Mouse (Mus musculus) thymus, postnatal 0 days (tissue): Measurements from ENCODE around the gene Gbp5. TPM values are rescaled to one million over a fixed set of nuclear protein-coding genes. Genes with fewer than 3 reads are reported as not detected.

Source experiments
- DNase-seq: peaks from one replicate; pipeline ENCODE4 v3.0.0-alpha.2; 2015; ENCODE audit warnings: low spot score
- polyA plus RNA-seq: library from polyadenylated mRNA; unstranded; fragments of >200 nt; fragmentation: Nextera tagmentation; extraction: Ambion mirVana; gene quantifications from 2 replicates; pipeline ENCODE4 v1.2.1, GENCODE M21; 2015

Gbp5 gene
- polyA plus RNA-seq: 0.99 and 1.2 TPM in 2 replicates

- DNase-seq: peak; percentile 64
These were observed at the start of gene Gbp5 for GRCm38 (mm10) chr3:142493536-142494061. Gbp5 (plus strand) TSS chr3:142493978.

- no peak for DNase-seq
These were observed 39.6 kb upstream of the Gbp5 start for GRCm38 (mm10) chr3:142454198-142454597.

GRCm38 (mm10) chr3:142459241-142459640, 34.5 kb upstream of the Gbp5 start:
- no peak for DNase-seq

GRCm38 (mm10) chr3:142462764-142463751, 30.7 kb upstream of the Gbp5 start:
- no peak for DNase-seq

- DNase-seq: peak; percentile 61
These were observed 19.3 kb upstream of the Gbp5 start for GRCm38 (mm10) chr3:142474349-142474983.

GRCm38 (mm10) chr3:142475913-142476312, 17.9 kb upstream of the Gbp5 start:
- peak; percentile 59 for DNase-seq

- no peak for DNase-seq
These were observed 15.9 kb upstream of the Gbp5 start for GRCm38 (mm10) chr3:142477866-142478265.

GRCm38 (mm10) chr3:142478360-142478759, 15.4 kb upstream of the Gbp5 start:
- DNase-seq: no peak

- DNase-seq: peak; percentile 75
These were observed 3.3 kb upstream of the Gbp5 start for GRCm38 (mm10) chr3:142490465-142490864.

GRCm38 (mm10) chr3:142495146-142495655, 1.4 kb downstream of the Gbp5 start:
- DNase-seq: no peak

- DNase-seq: peak; percentile 36
These were observed 2.6 kb downstream of the Gbp5 start for GRCm38 (mm10) chr3:142496113-142497101.

GRCm38 (mm10) chr3:142497123-142497841, 3.5 kb downstream of the Gbp5 start:
- DNase-seq: peak; percentile 46

GRCm38 (mm10) chr3:142498941-142499340, 5.2 kb downstream of the Gbp5 start:
- DNase-seq: no peak

- DNase-seq: no peak
These were observed 34.3 kb downstream of the Gbp5 start for GRCm38 (mm10) chr3:142528116-142528515.

- DNase-seq: no peak
These were observed 35.8 kb downstream of the Gbp5 start for GRCm38 (mm10) chr3:142529597-142529996.

- DNase-seq: peak; percentile 79
These were observed 36.5 kb downstream of the Gbp5 start, which contains the start of gene Gbp7 for GRCm38 (mm10) chr3:142530087-142530953. Gbp7 (plus strand) TSS chr3:142530342.

- DNase-seq: no peak
These were observed 37.8 kb downstream of the Gbp5 start for GRCm38 (mm10) chr3:142531595-142531994.

GRCm38 (mm10) chr3:142533185-142533584, 39.4 kb downstream of the Gbp5 start:
- DNase-seq: no peak

- DNase-seq: no peak
These were observed 41.9 kb downstream of the Gbp5 start for GRCm38 (mm10) chr3:142535667-142536066.
